Mouse (Mus musculus): ENCODE measurements at regions not wholly inside any gene's neighbourhood (a gene's known extent, or its start where the extent isn't known, plus 50 kb on each side); places are given as distances from the start of the nearest gene placed in this dataset.

GRCm38 (mm10) chr7:130005406-130005805 is 413.7 kb downstream of the Wdr11 start:
- H3K27me3 ChIP-seq (replicated peaks), result no peaks in the 10 kb centered on the region
- H3K27ac ChIP-seq, result no peak overlapping the region
- H3K4me1 ChIP-seq, result no peaks in the 10 kb centered on the region
- 55% methylated on average over 10 of the region's 10 CpGs for WGBS (ENCODE audit: insufficient replicate concordance)
- H3K4me2 ChIP-seq, result no peak overlapping the region
- H3K36me3 ChIP-seq, result no peaks in the 10 kb centered on the region
- no peaks in the 10 kb centered on the region for H3K9me3 ChIP-seq (replicated peaks)
- H3K9ac ChIP-seq, result no peak overlapping the region
- no peak overlapping the region for H3K4me3 ChIP-seq
- ATAC-seq, result no peak

DNA sequence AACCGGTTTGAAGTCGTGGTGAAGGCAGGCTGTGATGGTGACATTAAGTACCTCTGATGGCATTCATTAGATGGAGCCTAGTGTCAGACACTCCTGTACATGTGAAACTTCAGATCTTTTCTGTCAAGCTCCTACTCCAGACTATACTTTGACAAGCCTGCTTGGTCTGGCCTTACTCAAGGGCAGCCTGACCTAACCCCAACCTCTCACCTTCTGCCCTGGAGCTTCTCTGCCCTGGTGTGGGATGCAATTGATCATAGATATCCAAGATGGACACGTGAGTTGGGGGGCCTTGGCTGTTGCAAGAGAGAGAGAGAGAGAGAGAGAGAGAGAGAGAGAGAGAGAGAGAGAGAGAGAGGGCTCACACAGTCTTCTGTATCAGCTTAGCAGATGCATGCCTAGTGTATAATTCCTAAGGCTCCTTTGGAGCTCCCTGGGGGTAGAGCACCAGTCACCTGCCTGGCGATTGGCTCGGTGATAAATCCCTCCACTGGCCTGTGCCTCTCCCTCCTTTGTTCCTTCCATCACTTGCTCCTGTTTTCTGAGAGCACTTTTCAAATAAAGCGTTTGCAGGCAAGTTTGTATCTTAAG is 416.4 kb downstream of the Wdr11 start:
- 43% methylated on average over 6 of the region's 6 CpGs for WGBS (ENCODE audit: insufficient replicate concordance)
- Histone ChIP-seq H3K4me1 (no peaks in the 10 kb centered on the region), H3K27me3 (replicated peaks) (no peaks in the 10 kb centered on the region), H3K36me3 (no peaks in the 10 kb centered on the region), H3K4me3 (no peak overlapping the region), H3K27ac (no peak overlapping the region), H3K9me3 (replicated peaks) (no peaks in the 10 kb centered on the region), H3K4me2 (no peak overlapping the region), H3K9ac (no peak overlapping the region)
- ATAC-seq, result no peak

DNA sequence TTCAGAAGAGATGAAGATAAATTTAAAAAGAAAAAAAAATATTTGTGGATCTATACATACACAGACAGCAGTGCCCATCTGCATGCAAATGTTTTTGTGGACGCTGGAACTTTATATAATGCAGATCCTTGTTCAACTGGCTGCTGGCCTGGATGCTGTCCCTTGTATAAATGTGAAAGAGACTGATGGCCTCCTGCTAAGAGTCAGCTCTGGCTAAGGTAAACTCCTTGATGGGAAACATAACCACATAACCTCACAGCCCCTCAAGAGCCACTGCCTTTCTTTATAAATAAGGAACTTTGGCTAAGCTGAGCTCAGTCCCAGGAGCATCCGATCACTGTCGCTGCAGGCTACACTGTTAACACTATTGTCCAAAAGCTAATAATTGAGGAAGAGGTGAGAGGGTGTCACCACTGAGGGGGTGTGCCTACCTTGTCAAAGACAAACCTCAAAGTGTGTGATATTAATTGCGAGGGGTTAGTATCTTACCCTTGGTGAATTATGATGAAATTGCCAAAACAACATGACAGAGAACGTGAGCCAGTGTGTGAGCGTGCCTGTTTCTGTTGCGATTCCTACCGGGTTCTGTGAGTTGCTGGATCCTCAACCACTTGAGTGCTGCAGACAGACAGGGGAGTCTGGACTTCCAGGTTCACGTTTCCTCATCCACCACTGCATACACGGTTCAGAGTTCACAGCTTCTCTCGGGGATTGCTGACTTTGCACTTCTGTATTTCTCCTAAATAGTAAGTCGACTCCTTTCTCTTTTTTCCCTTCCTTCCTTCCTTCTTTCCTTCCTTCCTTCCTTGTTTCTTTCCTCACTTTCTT is 417.1 kb downstream of the Wdr11 start:
- H3K27me3 ChIP-seq (replicated peaks), result no peaks in the 10 kb centered on the region
- H3K4me2 ChIP-seq, result no peak overlapping the region
- WGBS (ENCODE audit: insufficient replicate concordance), result 43% methylated on average over 12 of the region's 12 CpGs
- H3K9me3 ChIP-seq (replicated peaks), result no peaks in the 10 kb centered on the region
- ATAC-seq, result no peak
- no peaks in the 10 kb centered on the region for H3K4me1 ChIP-seq
- H3K36me3 ChIP-seq, result no peaks in the 10 kb centered on the region
- H3K4me3 ChIP-seq, result no peak overlapping the region
- H3K9ac ChIP-seq, result no peak overlapping the region
- H3K27ac ChIP-seq, result no peak overlapping the region

DNA sequence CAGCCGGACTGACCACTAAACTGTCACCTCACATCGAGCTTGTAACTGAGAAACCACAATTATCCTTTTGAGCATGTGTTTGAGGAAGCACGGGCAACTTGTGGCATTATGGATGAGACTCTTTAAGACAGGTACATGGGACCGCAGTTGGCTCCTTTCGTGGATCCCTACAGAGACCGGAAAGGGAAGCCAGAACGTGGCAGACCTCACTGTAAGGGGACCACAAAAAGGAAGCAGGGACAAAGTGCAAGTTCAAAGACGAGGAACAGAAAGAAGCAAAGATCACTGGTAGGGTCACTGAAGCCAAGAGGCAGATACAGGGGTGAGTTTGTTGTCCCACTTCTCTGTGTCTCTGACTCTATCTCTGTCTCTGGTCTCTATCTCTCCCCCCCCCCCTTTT is 420.4 kb downstream of the Wdr11 start:
- H3K4me2 ChIP-seq, result no peak overlapping the region
- H3K4me3 ChIP-seq, result no peak overlapping the region
- H3K27me3 ChIP-seq (replicated peaks), result no peaks in the 10 kb centered on the region
- WGBS (ENCODE audit: insufficient replicate concordance), result 25% methylated on average over 8 of the region's 8 CpGs
- no peaks in the 10 kb centered on the region for H3K9me3 ChIP-seq (replicated peaks)
- no peak overlapping the region for H3K27ac ChIP-seq
- ATAC-seq, result no peak
- no peak overlapping the region for H3K9ac ChIP-seq
- no peaks in the 10 kb centered on the region for H3K4me1 ChIP-seq
- H3K36me3 ChIP-seq, result no peaks in the 10 kb centered on the region

DNA sequence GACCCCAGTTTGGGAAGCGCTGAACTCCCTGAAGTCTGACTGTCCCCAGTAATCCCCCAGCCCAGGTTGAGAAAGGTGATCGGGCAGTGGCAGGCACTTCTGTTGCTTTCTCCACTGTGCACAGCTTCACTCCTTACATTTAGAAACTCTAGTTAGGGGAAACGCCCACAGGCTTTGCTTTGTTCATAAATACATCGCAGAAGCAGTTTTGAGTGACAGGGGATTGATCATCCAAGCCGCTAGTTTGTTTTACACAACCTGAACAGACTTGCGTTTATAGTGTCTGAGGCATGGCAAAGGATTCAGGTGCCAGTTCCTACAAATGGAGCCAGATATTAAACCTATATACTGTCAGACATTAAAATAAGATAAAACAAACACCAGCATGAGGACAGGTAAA is 421.4 kb downstream of the Wdr11 start:
- 68% methylated on average over 6 of the region's 6 CpGs for WGBS (ENCODE audit: insufficient replicate concordance)
- H3K4me1 ChIP-seq, result no peaks in the 10 kb centered on the region
- H3K9ac ChIP-seq, result no peak overlapping the region
- no peak overlapping the region for H3K4me2 ChIP-seq
- no peaks in the 10 kb centered on the region for H3K27me3 ChIP-seq (replicated peaks)
- no peaks in the 10 kb centered on the region for H3K36me3 ChIP-seq
- H3K4me3 ChIP-seq, result no peak overlapping the region
- H3K27ac ChIP-seq, result no peak overlapping the region
- no peak for ATAC-seq
- H3K9me3 ChIP-seq (replicated peaks), result no peaks in the 10 kb centered on the region

GRCm38 (mm10) chr7:130014609-130015008 is 422.9 kb downstream of the Wdr11 start:
- no peak for ATAC-seq
- no peaks in the 10 kb centered on the region for H3K9me3 ChIP-seq (replicated peaks)
- H3K9ac ChIP-seq, result no peak overlapping the region
- H3K36me3 ChIP-seq, result no peaks in the 10 kb centered on the region
- H3K4me3 ChIP-seq, result no peak overlapping the region
- 63% methylated on average over 10 of the region's 10 CpGs for WGBS (ENCODE audit: insufficient replicate concordance)
- no peaks in the 10 kb centered on the region for H3K27me3 ChIP-seq (replicated peaks)
- H3K4me2 ChIP-seq, result no peak overlapping the region
- no peaks in the 10 kb centered on the region for H3K4me1 ChIP-seq
- no peak overlapping the region for H3K27ac ChIP-seq

DNA sequence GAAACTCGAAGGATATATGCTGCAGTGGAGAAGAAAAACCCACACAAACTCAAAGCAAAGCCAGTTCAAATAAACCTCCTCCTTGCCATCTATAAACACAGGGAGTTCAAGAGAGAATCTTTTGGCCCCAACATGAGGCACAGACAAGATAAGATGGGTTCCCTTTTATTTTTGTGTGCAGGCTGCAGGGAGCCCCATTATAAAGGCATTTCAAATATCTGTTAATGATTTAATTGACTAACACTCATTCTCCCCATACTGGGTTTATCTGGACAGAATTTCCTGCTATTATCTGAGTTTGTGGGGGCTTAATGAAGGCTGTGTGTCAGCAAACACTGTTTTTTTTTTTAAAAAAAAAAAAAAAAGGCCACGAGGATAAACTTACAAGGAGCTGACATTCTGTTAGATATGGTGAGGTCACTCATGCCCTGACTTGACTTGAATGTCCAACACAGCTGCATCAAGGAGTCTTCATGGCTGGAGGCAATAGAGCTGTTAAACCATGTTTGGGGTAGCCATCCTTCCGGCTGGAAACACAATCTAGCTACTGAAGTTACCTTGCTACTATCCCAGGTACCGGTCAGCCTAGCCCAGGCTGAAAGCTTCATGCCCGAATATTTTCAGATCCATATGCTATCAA is 423.8 kb downstream of the Wdr11 start:
- H3K27ac ChIP-seq, result no peak overlapping the region

GRCm38 (mm10) chr7:130016015-130016874 is 424.6 kb downstream of the Wdr11 start:
- Histone ChIP-seq H3K9ac (no peak overlapping the region), H3K36me3 (no peaks in the 10 kb centered on the region), H3K27me3 (replicated peaks) (no peaks in the 10 kb centered on the region), H3K27ac (peak overlapping the region; percentile 21; the same call in 1 of the 2 replicates), H3K4me1 (no peaks in the 10 kb centered on the region), H3K4me3 (no peak overlapping the region), H3K9me3 (replicated peaks) (no peaks in the 10 kb centered on the region), H3K4me2 (no peak overlapping the region)
- ATAC-seq, result no peak
- WGBS (ENCODE audit: insufficient replicate concordance), result 53% methylated on average over 17 of the region's 17 CpGs

More for the DNA sequence above, 423.8 kb downstream of the Wdr11 start:
- Histone ChIP-seq H3K36me3 (no peaks in the 10 kb centered on the region), H3K9ac (no peak overlapping the region), H3K4me3 (no peak overlapping the region), H3K4me2 (no peak overlapping the region), H3K4me1 (no peaks in the 10 kb centered on the region), H3K9me3 (replicated peaks) (no peaks in the 10 kb centered on the region), H3K27me3 (replicated peaks) (no peaks in the 10 kb centered on the region)
- 43% methylated on average over 5 of the region's 5 CpGs for WGBS (ENCODE audit: insufficient replicate concordance)
- ATAC-seq, result no peak

DNA sequence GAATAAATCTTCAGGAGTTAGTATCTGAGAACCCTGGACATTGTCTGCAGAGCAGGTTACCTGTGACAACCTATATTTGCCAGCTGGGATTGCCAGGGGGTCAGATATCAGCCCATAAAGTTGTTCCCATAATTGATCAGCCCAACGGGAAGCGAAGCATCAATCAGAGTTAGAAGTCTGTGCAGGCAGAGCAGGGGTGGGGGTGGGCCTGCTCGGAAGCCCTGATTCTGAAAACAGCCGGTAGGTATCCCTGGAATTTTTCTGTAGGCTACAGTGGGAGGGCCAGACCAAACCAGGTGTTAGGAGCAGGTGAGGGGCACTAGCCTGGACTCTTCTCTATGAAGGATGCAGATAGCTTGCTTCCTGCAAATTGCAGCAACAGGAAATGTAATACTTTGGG is 427.2 kb downstream of the Wdr11 start:
- 55% methylated on average over 4 of the region's 4 CpGs for WGBS (ENCODE audit: insufficient replicate concordance)
- Histone ChIP-seq H3K4me1 (no peaks in the 10 kb centered on the region), H3K4me2 (no peak overlapping the region), H3K9ac (no peak overlapping the region), H3K27me3 (replicated peaks) (no peaks in the 10 kb centered on the region), H3K4me3 (no peak overlapping the region), H3K36me3 (no peaks in the 10 kb centered on the region), H3K27ac (no peak overlapping the region), H3K9me3 (replicated peaks) (no peaks in the 10 kb centered on the region)
- no peak for ATAC-seq

GRCm38 (mm10) chr7:130028945-130029344 is 437.3 kb downstream of the Wdr11 start:
- no peak overlapping the region for H3K27ac ChIP-seq
- no peak overlapping the region for H3K9ac ChIP-seq
- no peak for ATAC-seq
- H3K36me3 ChIP-seq, result no peaks in the 10 kb centered on the region
- no peak overlapping the region for H3K4me2 ChIP-seq
- H3K9me3 ChIP-seq (replicated peaks), result no peaks in the 10 kb centered on the region
- H3K4me1 ChIP-seq, result no peaks in the 10 kb centered on the region
- H3K27me3 ChIP-seq (replicated peaks), result no peaks in the 10 kb centered on the region
- H3K4me3 ChIP-seq, result no peak overlapping the region

GRCm38 (mm10) chr7:130030711-130031110 is 439.0 kb downstream of the Wdr11 start:
- Histone ChIP-seq H3K36me3 (no peaks in the 10 kb centered on the region), H3K4me1 (no peaks in the 10 kb centered on the region), H3K4me3 (no peak overlapping the region), H3K9me3 (replicated peaks) (no peaks in the 10 kb centered on the region), H3K4me2 (no peak overlapping the region), H3K27me3 (replicated peaks) (no peaks in the 10 kb centered on the region), H3K27ac (no peak overlapping the region), H3K9ac (no peak overlapping the region)
- 58% methylated on average over 4 of the region's 4 CpGs for WGBS (ENCODE audit: insufficient replicate concordance)
- ATAC-seq, result no peak

DNA sequence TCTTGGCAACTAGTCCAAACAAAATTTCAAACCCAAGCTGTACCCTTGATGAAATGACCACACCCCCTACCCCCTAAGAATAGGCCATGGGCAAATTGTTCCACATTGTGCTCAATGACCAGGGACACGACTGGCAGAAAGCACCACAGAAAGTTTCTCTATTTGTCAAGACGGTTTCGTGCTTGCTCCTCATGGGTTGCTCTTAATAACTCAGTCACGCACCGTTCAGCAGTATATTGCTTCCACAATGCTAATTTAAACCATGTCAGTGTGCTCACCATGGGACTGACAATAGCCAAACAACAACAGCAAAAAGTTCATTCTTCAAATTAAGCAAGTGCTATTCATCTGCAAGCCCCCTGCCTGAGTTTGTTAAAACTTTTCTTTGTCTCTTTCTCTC is 444.6 kb downstream of the Wdr11 start:
- no peak overlapping the region for H3K4me3 ChIP-seq
- whole genome bisulfite sequencing (ENCODE audit: insufficient replicate concordance), result 64% methylated on average over 5 of the region's 5 CpGs
- no peak overlapping the region for H3K27ac ChIP-seq
- no peaks in the 10 kb centered on the region for H3K9me3 ChIP-seq (replicated peaks)
- H3K9ac ChIP-seq, result no peak overlapping the region
- no peaks in the 10 kb centered on the region for H3K27me3 ChIP-seq (replicated peaks)
- no peak overlapping the region for H3K4me2 ChIP-seq
- no peaks in the 10 kb centered on the region for H3K4me1 ChIP-seq
- no peak for ATAC-seq
- H3K36me3 ChIP-seq, result no peaks in the 10 kb centered on the region
